Mouse (Mus musculus): ENCODE data around the gene Scpep1. TPM values are rescaled to one million over a fixed set of nuclear protein-coding genes. Genes with fewer than 3 reads are reported as not detected.
"Not testable (repeated sequence)": the region's sequence is repeated elsewhere in the genome, so short reads cannot be mapped to it uniquely, and the experiment has no call there.

The Scpep1 gene
- polyA plus RNA-seq, 1 experiment from 2014 or later: 76.7 TPM

GRCm38 (mm10) chr11:88907886-88908285 is 47.4 kb downstream of the Scpep1 start:
- DNase-seq (ENCODE audit: low spot score, missing footprints): no peak
- no peak for ATAC-seq (ENCODE audit: low FRiP score)
- Histone ChIP-seq H3K9me3 (ENCODE audit: control insufficient read depth, low read length) (no peaks in the 10 kb centered on the region), H3K27ac (ENCODE audit: low read depth, low read length) (no peak overlapping the region), H3K9ac (ENCODE audit: low read length) (no peak overlapping the region), H3K4me2 (no peak overlapping the region), H3K4me1 (ENCODE audit: control insufficient read depth, insufficient read depth, low read length) (no peaks in the 10 kb centered on the region), H3K36me3 (ENCODE audit: control insufficient read depth, insufficient read depth, low read length) (no peaks in the 10 kb centered on the region), H3K27me3 (ENCODE audit: control insufficient read depth, insufficient read depth, low read length) (no peaks in the 10 kb centered on the region), H3K4me3 (ENCODE audit: low read depth, low read length) (no peak overlapping the region)
- 91% methylated on average over 7 of the region's 7 CpGs for WGBS

- no peak for DNase-seq (ENCODE audit: low spot score, missing footprints)
- Histone ChIP-seq H3K9ac (ENCODE audit: low read length) (no peak overlapping the region), H3K27me3 (ENCODE audit: control insufficient read depth, insufficient read depth, low read length) (no peaks in the 10 kb centered on the region), H3K27ac (ENCODE audit: low read depth, low read length) (no peak overlapping the region), H3K4me1 (ENCODE audit: control insufficient read depth, insufficient read depth, low read length) (no peaks in the 10 kb centered on the region), H3K36me3 (ENCODE audit: control insufficient read depth, insufficient read depth, low read length) (no peaks in the 10 kb centered on the region), H3K4me2 (no peak overlapping the region), H3K9me3 (ENCODE audit: control insufficient read depth, low read length) (no peaks in the 10 kb centered on the region), H3K4me3 (ENCODE audit: low read depth, low read length) (no peak overlapping the region)
- ATAC-seq (ENCODE audit: low FRiP score): no peak
- 30% methylated on average over 2 of the region's 2 CpGs for WGBS
These were observed 49.6 kb downstream of the Scpep1 start for GRCm38 (mm10) chr11:88905621-88906020.

GRCm38 (mm10) chr11:88904080-88904479 is 51.2 kb downstream of the Scpep1 start:
- DNase-seq (ENCODE audit: low spot score, missing footprints) (no peak), ATAC-seq (ENCODE audit: low FRiP score) (no peak)
- Histone ChIP-seq H3K9me3 (ENCODE audit: control insufficient read depth, low read length) (no peaks in the 10 kb centered on the region), H3K9ac (ENCODE audit: low read length) (no peak overlapping the region), H3K4me2 (no peak overlapping the region), H3K27me3 (ENCODE audit: control insufficient read depth, insufficient read depth, low read length) (no peaks in the 10 kb centered on the region), H3K4me1 (ENCODE audit: control insufficient read depth, insufficient read depth, low read length) (no peaks in the 10 kb centered on the region), H3K27ac (ENCODE audit: low read depth, low read length) (no peak overlapping the region), H3K36me3 (ENCODE audit: control insufficient read depth, insufficient read depth, low read length) (no peaks in the 10 kb centered on the region), H3K4me3 (ENCODE audit: low read depth, low read length) (no peak overlapping the region)
- 69% methylated on average over 2 of the region's 2 CpGs for WGBS

GRCm38 (mm10) chr11:88902762-88903161 is 52.5 kb downstream of the Scpep1 start:
- no peaks in the 10 kb centered on the region for H3K4me1 ChIP-seq (ENCODE audit: control insufficient read depth, insufficient read depth, low read length)
- H3K27ac ChIP-seq (ENCODE audit: low read depth, low read length): no peak overlapping the region
- DNase-seq (ENCODE audit: low spot score, missing footprints) (no peak), ATAC-seq (ENCODE audit: low FRiP score) (no peak)
- H3K36me3 ChIP-seq (ENCODE audit: control insufficient read depth, insufficient read depth, low read length): no peaks in the 10 kb centered on the region
- H3K27me3 ChIP-seq (ENCODE audit: control insufficient read depth, insufficient read depth, low read length): no peaks in the 10 kb centered on the region
- no peak overlapping the region for H3K4me2 ChIP-seq
- H3K9ac ChIP-seq (ENCODE audit: low read length): no peak overlapping the region
- H3K4me3 ChIP-seq (ENCODE audit: low read depth, low read length): no peak overlapping the region
- 90% methylated on average over 6 of the region's 6 CpGs for WGBS
- no peaks in the 10 kb centered on the region for H3K9me3 ChIP-seq (ENCODE audit: control insufficient read depth, low read length)

- Histone ChIP-seq H3K9ac (ENCODE audit: low read length) (no peak overlapping the region), H3K4me3 (ENCODE audit: low read depth, low read length) (no peak overlapping the region), H3K4me1 (ENCODE audit: control insufficient read depth, insufficient read depth, low read length) (no peaks in the 10 kb centered on the region), H3K27ac (ENCODE audit: low read depth, low read length) (no peak overlapping the region), H3K4me2 (no peak overlapping the region), H3K36me3 (ENCODE audit: control insufficient read depth, insufficient read depth, low read length) (no peaks in the 10 kb centered on the region), H3K9me3 (ENCODE audit: control insufficient read depth, low read length) (no peaks in the 10 kb centered on the region), H3K27me3 (ENCODE audit: control insufficient read depth, insufficient read depth, low read length) (peaks cover 3% of the 10 kb centered on the region; the same call in 1 of the 2 replicates)
- WGBS: 89% methylated on average over 7 of the region's 7 CpGs
- DNase-seq (ENCODE audit: low spot score, missing footprints): no peak
- no peak for ATAC-seq (ENCODE audit: low FRiP score)
These were observed 53.9 kb downstream of the Scpep1 start for GRCm38 (mm10) chr11:88901341-88901802.

- Histone ChIP-seq H3K27me3 (ENCODE audit: control insufficient read depth, insufficient read depth, low read length) (peaks cover 3% of the 10 kb centered on the region; the same call in 1 of the 2 replicates), H3K9me3 (ENCODE audit: control insufficient read depth, low read length) (no peaks in the 10 kb centered on the region), H3K4me3 (ENCODE audit: low read depth, low read length) (no peak overlapping the region), H3K4me2 (no peak overlapping the region), H3K4me1 (ENCODE audit: control insufficient read depth, insufficient read depth, low read length) (no peaks in the 10 kb centered on the region), H3K9ac (ENCODE audit: low read length) (no peak overlapping the region), H3K36me3 (ENCODE audit: control insufficient read depth, insufficient read depth, low read length) (no peaks in the 10 kb centered on the region), H3K27ac (ENCODE audit: low read depth, low read length) (no peak overlapping the region)
- WGBS: 93% methylated on average over 6 of the region's 6 CpGs
- ATAC-seq (ENCODE audit: low FRiP score) (no peak), DNase-seq (ENCODE audit: low spot score, missing footprints) (no peak)
These were observed 55.7 kb downstream of the Scpep1 start for GRCm38 (mm10) chr11:88899561-88899960.

- Histone ChIP-seq H3K4me3 (ENCODE audit: low read depth, low read length) (no peak overlapping the region), H3K27me3 (ENCODE audit: control insufficient read depth, insufficient read depth, low read length) (peaks cover 3% of the 10 kb centered on the region; the same call in 1 of the 2 replicates), H3K9me3 (ENCODE audit: control insufficient read depth, low read length) (no peaks in the 10 kb centered on the region), H3K27ac (ENCODE audit: low read depth, low read length) (no peak overlapping the region), H3K4me2 (no peak overlapping the region), H3K9ac (ENCODE audit: low read length) (no peak overlapping the region), H3K4me1 (ENCODE audit: control insufficient read depth, insufficient read depth, low read length) (no peaks in the 10 kb centered on the region), H3K36me3 (ENCODE audit: control insufficient read depth, insufficient read depth, low read length) (no peaks in the 10 kb centered on the region)
- 85% methylated on average over 4 of the region's 4 CpGs for WGBS
- no peak for DNase-seq (ENCODE audit: low spot score, missing footprints)
- no peak for ATAC-seq (ENCODE audit: low FRiP score)
These were observed 56.9 kb downstream of the Scpep1 start for GRCm38 (mm10) chr11:88898380-88898763.

GRCm38 (mm10) chr11:88897624-88898379 is 57.5 kb downstream of the Scpep1 start:
- Histone ChIP-seq H3K4me2 (no peak overlapping the region), H3K9ac (ENCODE audit: low read length) (no peak overlapping the region), H3K9me3 (ENCODE audit: control insufficient read depth, low read length) (no peaks in the 10 kb centered on the region), H3K27me3 (ENCODE audit: control insufficient read depth, insufficient read depth, low read length) (peaks cover 3% of the 10 kb centered on the region; the same call in 1 of the 2 replicates), H3K4me3 (ENCODE audit: low read depth, low read length) (no peak overlapping the region), H3K27ac (ENCODE audit: low read depth, low read length) (no peak overlapping the region), H3K4me1 (ENCODE audit: control insufficient read depth, insufficient read depth, low read length) (no peaks in the 10 kb centered on the region), H3K36me3 (ENCODE audit: control insufficient read depth, insufficient read depth, low read length) (no peaks in the 10 kb centered on the region)
- WGBS: 55% methylated on average over 15 of the region's 15 CpGs
- ATAC-seq (ENCODE audit: low FRiP score) (no peak), DNase-seq (ENCODE audit: low spot score, missing footprints) (no peak)

- Histone ChIP-seq H3K4me2 (peak overlapping the region; percentile 20; the same call in 1 of the 2 replicates), H3K4me3 (ENCODE audit: low read depth, low read length) (peak overlapping the region; percentile 16; the same call in 1 of the 2 replicates)
- not testable (repeated sequence) for ATAC-seq (ENCODE audit: low FRiP score); H3K27ac ChIP-seq (ENCODE audit: low read depth, low read length); H3K9ac ChIP-seq (ENCODE audit: low read length); H3K9me3 ChIP-seq (ENCODE audit: control insufficient read depth, low read length); H3K36me3 ChIP-seq (ENCODE audit: control insufficient read depth, insufficient read depth, low read length); H3K4me1 ChIP-seq (ENCODE audit: control insufficient read depth, insufficient read depth, low read length); DNase-seq (ENCODE audit: low spot score, missing footprints); H3K27me3 ChIP-seq (ENCODE audit: control insufficient read depth, insufficient read depth, low read length)
- 40% methylated on average over 24 of the region's 39 CpGs for WGBS
These were observed 59.4 kb downstream of the Scpep1 start for GRCm38 (mm10) chr11:88895800-88896232.
